Mouse (Mus musculus): Measurements from ENCODE around the gene Ccdc136.

GRCm38 (mm10) chr6:29450667-29451066 is 54.6 kb downstream of the Ccdc136 start:
- TF ChIP-seq CTCF (IDR thresholded peaks at IDR 0.05; ENCODE audit: low read depth, low read length) (no peak), GATA2 (IDR thresholded peaks at IDR 0.05; ENCODE audit: borderline replicate concordance, low read depth, low read length) (no peak), GATA1 (IDR thresholded peaks at IDR 0.05; ENCODE audit: borderline replicate concordance, low read length) (no peak), TAL1 (conservative IDR thresholded peaks at IDR 0.05; ENCODE audit: low read depth, low read length) (no peak), POLR2AphosphoS5 (IDR thresholded peaks at IDR 0.05; ENCODE audit: insufficient replicate concordance, low read depth, low read length) (no peak)

Data from G1E (cell line).